ENCODE assay signal across 18 mouse cellular contexts in the genomic region with DNA sequence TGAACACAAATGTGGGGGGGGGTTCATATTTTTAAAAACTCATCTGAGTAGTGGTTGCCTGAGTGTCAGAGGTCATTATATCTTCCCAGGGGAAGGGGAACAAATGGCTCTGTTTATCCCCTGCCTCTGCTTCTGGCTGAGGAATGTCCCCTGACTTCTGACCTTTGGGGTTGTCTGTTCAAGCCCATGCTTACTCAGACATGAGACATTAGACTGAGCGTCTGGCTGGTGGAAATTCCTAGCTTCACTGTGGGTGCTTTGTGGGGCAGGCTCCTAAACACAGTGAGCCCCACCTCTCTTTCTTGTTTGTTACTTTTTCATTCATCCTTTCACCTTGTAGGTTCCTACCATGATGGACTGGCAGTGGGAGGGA. TPM values are rescaled to one million over a fixed set of nuclear protein-coding genes. Genes with fewer than 3 reads are reported as not detected.
DNase-seq lines count a peak whose midpoint lies in the region; ATAC-seq lines count a peak whose summit lies in the region.
"Had no signal": no experiment of that assay in that cellular context is flagged by ENCODE, and none has a peak within 500 bp of the region (broad histone marks: within the 10 kb centered on the region; RNA-seq: fewer than 3 reads in every experiment).

No protein-coding gene starts in this region.

- peak overlapping the region; percentile 36; the same call in 1 of the 2 replicates for H3K27ac ChIP-seq in hindbrain, embryonic 14.5 days
- H3K27ac ChIP-seq in hindbrain, embryonic 16.5 days (ENCODE audit: low read depth, low read length): no peak overlapping the region
- H3K27ac ChIP-seq in limb, embryonic 11.5 days (replicated peaks; ENCODE audit: low read depth, low read length): no peak overlapping the region
- H3K27ac ChIP-seq: forebrain, embryonic 12.5 days had no signal

- no peaks in the 10 kb centered on the region for H3K27me3 ChIP-seq in hindbrain, embryonic 14.5 days (ENCODE audit: control insufficient read depth, insufficient read depth, low read length)
- no peaks in the 10 kb centered on the region for H3K27me3 ChIP-seq in hindbrain, embryonic 16.5 days (replicated peaks; ENCODE audit: control insufficient read depth, insufficient read depth, low read length)
- no peaks in the 10 kb centered on the region for H3K27me3 ChIP-seq in limb, embryonic 11.5 days (ENCODE audit: control insufficient read depth, insufficient read depth, low read length)
- H3K27me3 ChIP-seq: forebrain, embryonic 12.5 days had no signal

- H3K36me3 ChIP-seq in hindbrain, embryonic 14.5 days (replicated peaks; ENCODE audit: control insufficient read depth, insufficient read depth): no peaks in the 10 kb centered on the region
- no peaks in the 10 kb centered on the region for H3K36me3 ChIP-seq in hindbrain, embryonic 16.5 days (ENCODE audit: control insufficient read depth, insufficient read depth, low read length)
- H3K36me3 ChIP-seq in limb, embryonic 11.5 days (ENCODE audit: control insufficient read depth, insufficient read depth, low read length): no peaks in the 10 kb centered on the region
- H3K36me3 ChIP-seq: forebrain, embryonic 12.5 days; G1E had no signal

- H3K9me3 ChIP-seq in hindbrain, embryonic 14.5 days (ENCODE audit: control insufficient read depth, low read length): no peaks in the 10 kb centered on the region
- no peaks in the 10 kb centered on the region for H3K9me3 ChIP-seq in hindbrain, embryonic 16.5 days (ENCODE audit: control insufficient read depth, low read length)
- H3K9me3 ChIP-seq in limb, embryonic 11.5 days (ENCODE audit: control insufficient read depth, low read length): no peaks in the 10 kb centered on the region
- H3K9me3 ChIP-seq: forebrain, embryonic 12.5 days; G1E had no signal

- 52% methylated on average over 1 of the region's 1 CpGs for WGBS in hindbrain, embryonic 14.5 days
- WGBS in hindbrain, embryonic 16.5 days: 18% methylated on average over 1 of the region's 1 CpGs
- 18% methylated on average over 1 of the region's 1 CpGs for WGBS in limb, embryonic 11.5 days

- DNase-seq in hindbrain, embryonic 14.5 days (ENCODE audit: low spot score): no peak
- DNase-seq in 3T3-L1 (ENCODE audit: low read depth, low spot score): peak; percentile 75
- DNase-seq in embryo, embryonic 10.5 days (ENCODE audit: low spot score): peak; percentile 70
- DNase-seq in limb, embryonic 11.5 days (ENCODE audit: low spot score): no peak
- DNase-seq in urinary bladder, postnatal 10 days (ENCODE audit: low spot score): no peak
- no peak for DNase-seq in layer of hippocampus, adult 9-11 months
- DNase-seq: adrenal gland, postnatal 14 days; cerebellum, adult 8-10 months; heart, adult 11 months; kidney, adult 8-10 months; kidney, postnatal 4 days; layer of hippocampus, postnatal 36 days; lung, adult 2 months had no signal

- H3K4me2 ChIP-seq in hindbrain, embryonic 14.5 days (replicated peaks): no peak overlapping the region
- no peak overlapping the region for H3K4me2 ChIP-seq in hindbrain, embryonic 16.5 days (ENCODE audit: low read length)
- H3K4me2 ChIP-seq in limb, embryonic 11.5 days (ENCODE audit: low read depth, severe bottlenecking): no peak overlapping the region
- H3K4me2 ChIP-seq: forebrain, embryonic 12.5 days; midbrain, embryonic 11.5 days had no signal

- peaks cover 23% of the 10 kb centered on the region for H3K4me1 ChIP-seq in hindbrain, embryonic 14.5 days (replicated peaks; ENCODE audit: control insufficient read depth, insufficient read depth, low read length)
- peaks cover 8% of the 10 kb centered on the region for H3K4me1 ChIP-seq in hindbrain, embryonic 16.5 days (ENCODE audit: control insufficient read depth, insufficient read depth, low read depth, low read length)
- no peaks in the 10 kb centered on the region for H3K4me1 ChIP-seq in limb, embryonic 11.5 days (ENCODE audit: control insufficient read depth, insufficient read depth, low read length)

- no peak overlapping the region for H3K9ac ChIP-seq in hindbrain, embryonic 14.5 days
- H3K9ac ChIP-seq in hindbrain, embryonic 16.5 days (ENCODE audit: low read depth, low read length): no peak overlapping the region
- H3K9ac ChIP-seq in limb, embryonic 11.5 days (ENCODE audit: low read length): no peak overlapping the region
- H3K9ac ChIP-seq: forebrain, embryonic 12.5 days had no signal

- ATAC-seq in hindbrain, embryonic 14.5 days (ENCODE audit: low FRiP score): no peak
- no peak for ATAC-seq in hindbrain, embryonic 16.5 days
- ATAC-seq in limb, embryonic 11.5 days (ENCODE audit: insufficient number of reproducible peaks, low FRiP score, low TSS enrichment, low read depth): 0 out of 2 replicates have a peak, but pooled peaks have one; percentile 51

- no peak overlapping the region for H3K4me3 ChIP-seq in hindbrain, embryonic 14.5 days (replicated peaks; ENCODE audit: low read length)
- H3K4me3 ChIP-seq in hindbrain, embryonic 16.5 days (ENCODE audit: low read length): no peak overlapping the region
- no peak overlapping the region for H3K4me3 ChIP-seq in limb, embryonic 11.5 days (ENCODE audit: low read depth, low read length)
- H3K4me3 ChIP-seq: forebrain, embryonic 12.5 days had no signal

RNA-seq across cellular contexts. Expression of a gene that starts 20.4 kb away (rescaled TPM):
- 2.0 and 3.1 TPM in 2 replicates for polyA plus RNA-seq in hindbrain, embryonic 14.5 days (2014; fragmentation: Nextera tagmentation; extraction: Ambion mirVana)
- polyA plus RNA-seq in hindbrain, embryonic 16.5 days (2015; fragmentation: Nextera tagmentation; extraction: Ambion mirVana): 1.6 and 2.3 TPM in 2 replicates
- 1.7 and 1.8 TPM in 2 replicates for polyA plus RNA-seq in limb, embryonic 11.5 days (2014; fragmentation: Nextera tagmentation; extraction: Ambion mirVana)
- polyA plus RNA-seq: G1E had no signal

RNA-seq across cellular contexts. Expression of a gene that starts 47.2 kb away (rescaled TPM):
- polyA plus RNA-seq in hindbrain, embryonic 14.5 days (2014; fragmentation: Nextera tagmentation; extraction: Ambion mirVana): 4.0 and 4.3 TPM in 2 replicates
- 6.0 and 6.8 TPM in 2 replicates for polyA plus RNA-seq in hindbrain, embryonic 16.5 days (2015; fragmentation: Nextera tagmentation; extraction: Ambion mirVana)
- polyA plus RNA-seq in limb, embryonic 11.5 days (2014; fragmentation: Nextera tagmentation; extraction: Ambion mirVana): 0.28 and 0.53 TPM in 2 replicates
- polyA plus RNA-seq: G1E; lung, adult 2 months; spleen, adult 2 months had no signal

Comparison
In these comparisons a context has a peak if more than half of its experiments do, and no peak if none do; other contexts are left out.
1. DNase-seq: peak in 3T3-L1 (single experiment) and embryo, embryonic 10.5 days (single experiment); none in hindbrain, embryonic 14.5 days (single experiment), limb, embryonic 11.5 days (single experiment), urinary bladder, postnatal 10 days (single experiment) and layer of hippocampus, adult 9-11 months (single experiment).